Mouse (Mus musculus) liver, embryonic 14.5 days (tissue): Measurements from ENCODE around the gene Srp54c.
"Not testable (repeated sequence)": the region's sequence is repeated elsewhere in the genome, so short reads cannot be mapped to it uniquely, and the experiment has no call there.

Experiments used
- CTCF ChIP-seq: IDR thresholded peaks from 2 replicates; pipeline ENCODE4 v1.5.1; 2016; ENCODE audit warnings: antibody characterized with exemption, low read depth, control low read depth
- EP300 ChIP-seq: IDR thresholded peaks from 2 replicates; pipeline ENCODE4 v1.6.1; 2016; ENCODE audit warnings: antibody characterized with exemption, low read depth

- TF ChIP-seq CTCF, EP300: not testable (repeated sequence)
Measured at GRCm38 (mm10) chr12:55199306-55199705, 30.7 kb upstream of the Srp54c start, which contains the start of gene 1700047I17Rik2.
